Mouse (Mus musculus) lung, embryonic 14.5 days (tissue): Measurements from ENCODE around the gene Tmem248. TPM values are rescaled to one million over a fixed set of nuclear protein-coding genes. Genes with fewer than 3 reads are reported as not detected.

Experiments used
- ATAC-seq: fragments of 200-750 bp; cut with Nextera tagmentation; 2 replicates; pipeline ENCODE4 v1.8.0; 2017; ENCODE audit warnings: mild to moderate bottlenecking, moderate TSS enrichment, moderate library complexity; ENCODE audit not compliant: insufficient read depth
- DNase-seq: peaks from one replicate; pipeline ENCODE4 v3.0.0-alpha.2; 2015
- H3K27ac ChIP-seq: fragments of 300-500 bp; sonication (generic); 2 replicates; pipeline ENCODE4 v1.5.1; 2014; ENCODE audit warnings: low read depth, mild to moderate bottlenecking, moderate library complexity
- H3K27me3 ChIP-seq: fragments of 300-500 bp; sonication (generic); 2 replicates; pipeline ENCODE4 v1.6.1; 2014; ENCODE audit warnings: low read length, control low read depth; ENCODE audit not compliant: insufficient read depth
- H3K36me3 ChIP-seq: fragments of 300-500 bp; sonication (generic); 2 replicates; pipeline ENCODE4 v1.6.1; 2014; ENCODE audit warnings: control low read depth; ENCODE audit not compliant: insufficient read depth
- H3K4me1 ChIP-seq: fragments of 300-500 bp; sonication (generic); 2 replicates; pipeline ENCODE4 v1.6.1; 2014; ENCODE audit warnings: antibody characterized with exemption, control low read depth; ENCODE audit not compliant: insufficient read depth
- H3K4me2 ChIP-seq: fragments of 300-500 bp; sonication (generic); 2 replicates; pipeline ENCODE4 v1.6.1; 2014; ENCODE audit warnings: mild to moderate bottlenecking
- H3K4me3 ChIP-seq: fragments of 300-500 bp; sonication (generic); 2 replicates; pipeline ENCODE4 v1.5.1; 2014; ENCODE audit warnings: low read depth, low read length
- H3K9ac ChIP-seq: fragments of 300-500 bp; sonication (generic); 2 replicates; pipeline ENCODE4 v1.6.1; 2014
- H3K9me3 ChIP-seq: fragments of 300-500 bp; sonication (generic); 2 replicates; pipeline ENCODE4 v1.6.1; 2016; ENCODE audit warnings: low read depth, low read length, control low read depth
- CTCF ChIP-seq: IDR thresholded peaks from 2 replicates; pipeline ENCODE4 v1.5.1; 2016; ENCODE audit warnings: antibody characterized with exemption, low read depth
- WGBS: fragments of 180-500 bp; shearing (Covaris S2); extraction: QIAGEN DNeasy Blood & Tissue Kit; methylation state at CpG from one replicate; pipeline ENCODE4 v1.1.7; 2014; 5-methylcytosine and 5-hydroxymethylcytosine counted together
- polyA plus RNA-seq: library from polyadenylated mRNA; unstranded; fragments of >200 nt; fragmentation: Nextera tagmentation; extraction: Ambion mirVana; gene quantifications from 2 replicates; pipeline ENCODE4 v1.2.1, GENCODE M21; 2014

Tmem248 gene
- polyA plus RNA-seq, 1 experiment from 2014 or later = 46.6 TPM

GRCm38 (mm10) chr5:130290775-130291174 is 73.9 kb downstream of the Tmem248 start:
- TF ChIP-seq CTCF = no peak
- no peak overlapping the region for H3K4me3 ChIP-seq
- no peak for DNase-seq
- H3K9ac ChIP-seq = no peak overlapping the region
- no peaks in the 10 kb centered on the region for H3K4me1 ChIP-seq
- ATAC-seq = no peak
- no peaks in the 10 kb centered on the region for H3K27me3 ChIP-seq
- WGBS = 90% methylated on average over 12 of the region's 12 CpGs
- H3K36me3 ChIP-seq = peaks cover 37% of the 10 kb centered on the region; the same call in 1 of the 2 replicates
- no peak overlapping the region for H3K27ac ChIP-seq
- no peak overlapping the region for H3K4me2 ChIP-seq
- H3K9me3 ChIP-seq = no peaks in the 10 kb centered on the region

DNA sequence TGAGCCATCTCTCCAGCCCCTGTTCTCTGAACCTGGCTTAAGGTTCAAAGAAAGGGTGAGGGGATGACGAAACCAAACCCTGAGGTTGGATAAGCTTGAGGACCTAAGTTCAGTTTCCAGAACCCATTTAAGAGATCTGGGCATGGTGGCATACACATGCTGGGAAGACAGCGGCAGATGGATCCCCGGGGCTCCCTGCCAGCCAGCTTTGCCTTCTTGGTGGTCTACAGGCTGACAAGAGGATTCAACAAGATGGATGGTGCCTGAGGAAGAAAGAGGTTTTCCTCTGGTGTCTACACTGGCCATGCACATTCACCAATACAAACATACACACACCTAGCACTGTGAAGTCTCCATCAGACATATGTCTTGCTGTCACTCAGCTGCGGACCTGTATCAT is 76.1 kb downstream of the Tmem248 start:
- WGBS = 74% methylated on average over 4 of the region's 4 CpGs
- Histone ChIP-seq H3K36me3 (peaks cover 47% of the 10 kb centered on the region; the same call in 1 of the 2 replicates), H3K4me3 (no peak overlapping the region), H3K27me3 (no peaks in the 10 kb centered on the region), H3K4me1 (no peaks in the 10 kb centered on the region), H3K9me3 (no peaks in the 10 kb centered on the region), H3K27ac (no peak overlapping the region), H3K4me2 (no peak overlapping the region), H3K9ac (no peak overlapping the region)
- ATAC-seq (no peak), DNase-seq (no peak)
- TF ChIP-seq CTCF = no peak

Other genes starting within 250 kb of the Tmem248 start
- gene Gusb, start 214.0 kb upstream of the Tmem248 start, polyA plus RNA-seq = 77.4 and 83.0 TPM in 2 replicates
- 23.1 and 24.3 TPM in 2 replicates for gene Asl, start 187.8 kb upstream of the Tmem248 start, polyA plus RNA-seq
- gene Crcp, start 187.8 kb upstream of the Tmem248 start, polyA plus RNA-seq = 27.5 and 28.3 TPM in 2 replicates
- gene Tpst1, start 143.8 kb upstream of the Tmem248 start, polyA plus RNA-seq = 76.1 and 77.3 TPM in 2 replicates
- gene Kctd7, start 72.2 kb upstream of the Tmem248 start, polyA plus RNA-seq = 6.1 and 7.4 TPM in 2 replicates
- 23.9 and 25.1 TPM in 2 replicates for gene Rabgef1, start 45.3 kb upstream of the Tmem248 start, polyA plus RNA-seq
- gene Sbds, start 38.4 kb downstream of the Tmem248 start, polyA plus RNA-seq = 50.7 and 51.4 TPM in 2 replicates
- 25.2 and 27.5 TPM in 2 replicates for gene Tyw1, start 38.5 kb downstream of the Tmem248 start, polyA plus RNA-seq
- 0.05 and 0.08 TPM in 2 replicates for gene Caln1, start 152.4 kb downstream of the Tmem248 start, polyA plus RNA-seq
- gene A330070K13Rik, start 167.6 kb downstream of the Tmem248 start, polyA plus RNA-seq = not detected in 2 replicates